Mouse (Mus musculus): ENCODE measurements at regions not wholly inside any gene's neighbourhood (a gene's known extent, or its start where the extent isn't known, plus 50 kb on each side); places are given as distances from the start of the nearest gene placed in this dataset.

DNA sequence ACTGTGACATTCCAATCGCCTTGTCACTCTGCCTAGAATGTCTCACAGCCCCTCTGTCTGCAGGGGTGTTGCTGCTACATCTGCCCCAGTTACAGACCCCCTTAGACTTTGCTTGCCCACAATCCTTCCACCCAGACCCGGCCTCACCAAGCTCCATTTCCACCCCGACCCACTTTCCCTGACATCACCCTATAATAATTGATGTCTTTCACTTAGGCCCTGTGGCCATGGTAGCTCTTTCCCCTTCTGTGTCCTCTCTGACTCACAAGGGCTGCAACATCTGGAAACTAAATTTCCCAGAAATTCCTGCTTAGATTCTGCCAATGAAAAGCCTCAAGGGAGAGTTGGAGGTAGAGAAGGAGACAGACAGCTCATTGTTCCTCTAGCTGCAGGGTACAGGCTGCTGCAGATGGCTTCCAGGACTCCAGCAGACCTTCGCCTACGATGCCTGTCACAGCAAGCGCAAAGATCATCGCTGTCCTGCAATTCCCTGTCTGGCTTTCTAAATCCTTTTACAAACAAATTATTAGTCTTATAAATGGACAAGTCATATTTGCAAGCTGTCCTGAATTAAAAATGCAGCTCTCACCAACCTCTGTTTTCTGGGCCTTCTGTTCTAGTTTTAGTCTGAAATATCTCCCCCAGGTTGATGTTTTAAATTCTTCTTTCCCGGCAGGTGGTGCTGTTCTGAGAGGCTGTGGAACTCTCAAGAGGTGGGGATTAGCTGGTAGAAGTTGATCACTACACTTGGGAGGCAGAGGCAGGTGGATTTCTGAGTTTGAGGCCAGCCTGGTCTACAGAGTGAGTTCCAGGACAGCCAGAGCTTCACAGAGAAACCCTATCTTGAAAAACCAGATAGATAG is 104.9 kb upstream of the Oxgr1 start:
- no peak for DNase-seq

DNA sequence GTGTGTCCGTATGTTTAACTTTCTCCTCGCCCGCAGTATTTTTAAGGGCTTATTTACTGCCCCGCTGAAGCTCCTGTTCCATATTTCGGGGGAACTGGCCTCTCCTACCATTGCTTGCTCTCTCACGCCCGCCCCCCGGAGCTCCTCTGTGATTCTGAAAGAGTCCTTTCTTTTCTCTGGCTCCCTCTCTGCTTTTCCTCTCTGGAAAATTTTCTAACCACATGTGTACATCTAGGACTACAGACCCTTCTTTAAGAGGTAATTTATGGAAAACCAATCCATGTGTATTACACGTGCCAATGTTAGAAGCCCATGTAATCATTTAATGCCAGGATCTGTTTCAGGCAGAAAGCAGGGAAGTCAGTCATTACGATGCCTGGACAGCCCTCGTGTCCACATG is 106.6 kb upstream of the Oxgr1 start:
- no peak for DNase-seq

DNA sequence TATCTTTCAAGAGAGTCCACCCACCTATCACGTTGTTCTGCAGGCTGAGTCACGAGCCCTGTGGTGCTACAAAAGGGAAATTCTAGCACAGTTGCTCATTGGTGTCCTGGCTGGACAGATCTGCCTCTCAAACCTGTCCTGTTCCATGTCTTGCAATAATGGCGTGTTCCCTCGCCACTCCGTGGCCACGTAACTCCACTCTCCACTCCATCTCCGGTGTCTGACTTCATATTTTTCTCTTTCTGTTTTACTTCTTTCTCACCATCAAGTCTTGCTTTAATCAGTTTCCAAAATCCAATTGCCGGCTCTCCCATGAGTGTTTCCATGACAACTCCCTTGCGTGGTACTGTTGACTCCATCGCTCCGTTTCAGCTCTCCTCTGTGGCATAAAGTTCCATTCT is 107.1 kb upstream of the Oxgr1 start:
- DNase-seq: no peak

DNA sequence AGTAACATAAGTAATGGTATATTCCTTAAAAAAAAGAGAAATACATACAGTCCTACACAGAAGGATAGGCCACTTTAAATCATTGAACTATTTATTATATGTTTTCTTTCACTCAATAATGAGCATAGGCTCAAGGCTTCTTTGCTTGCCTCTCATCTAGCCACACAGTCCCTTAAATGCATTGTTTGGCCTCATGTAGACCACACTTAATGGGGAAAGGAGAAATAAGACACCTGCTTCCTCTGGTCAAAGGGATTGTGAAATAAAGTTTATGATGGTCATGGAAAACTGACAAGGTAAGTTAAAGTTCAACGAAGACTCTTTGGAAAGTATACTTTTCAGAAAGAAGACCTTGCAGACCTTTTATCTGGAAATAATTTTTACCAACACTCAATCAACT is 108.4 kb upstream of the Oxgr1 start:
- DNase-seq: no peak

- no peak for DNase-seq
Observed at GRCm38 (mm10) chr14:120154413-120154812, 112.2 kb upstream of the Oxgr1 start.

DNA sequence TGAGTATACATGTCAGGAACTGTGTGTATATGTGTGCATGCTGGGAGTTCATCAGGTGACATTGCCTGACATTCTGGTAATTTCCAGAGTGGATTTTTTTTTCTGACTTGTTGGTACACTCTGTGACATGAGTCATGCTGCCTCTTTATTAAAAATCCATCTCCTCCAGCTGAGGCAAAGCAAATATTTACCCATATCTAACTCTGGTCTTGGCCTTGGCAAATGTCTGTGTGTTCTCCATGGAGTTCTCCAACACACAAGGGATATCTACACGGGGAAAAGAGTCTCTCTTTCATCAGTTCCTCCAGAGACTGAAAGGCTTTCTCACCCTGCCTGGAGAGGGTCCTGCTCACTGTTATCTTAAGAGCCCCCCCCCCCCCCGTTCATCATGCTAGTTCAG is 111.3 kb upstream of the Mbnl2 start:
- DNase-seq: no peak

DNA sequence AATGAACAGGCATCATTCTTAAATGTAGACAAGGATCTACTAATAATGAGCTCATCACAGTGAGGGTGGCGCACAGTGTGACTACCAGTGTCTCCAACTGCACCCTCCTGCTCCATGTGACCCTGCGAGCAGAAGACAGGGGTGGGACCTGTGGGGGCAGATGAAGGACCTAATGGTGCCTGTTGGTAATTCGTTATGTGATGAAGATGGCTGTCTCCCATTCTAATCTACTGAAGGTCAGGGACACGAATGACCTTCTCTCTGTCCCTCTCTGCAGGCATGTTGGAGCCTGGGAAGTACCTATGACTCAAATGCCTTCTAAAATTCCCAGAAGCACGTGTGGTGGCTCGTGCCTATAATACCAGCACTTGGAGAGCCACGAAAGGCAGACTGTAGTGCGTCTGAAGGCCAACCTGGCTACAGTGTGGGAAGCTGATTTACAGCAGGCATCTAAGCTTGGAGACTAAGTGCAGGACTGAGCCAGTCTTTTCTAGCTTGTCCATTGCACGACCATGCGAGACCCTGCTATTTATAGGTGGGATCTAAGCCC is 109.9 kb upstream of the Mbnl2 start:
- no peak for DNase-seq

DNA sequence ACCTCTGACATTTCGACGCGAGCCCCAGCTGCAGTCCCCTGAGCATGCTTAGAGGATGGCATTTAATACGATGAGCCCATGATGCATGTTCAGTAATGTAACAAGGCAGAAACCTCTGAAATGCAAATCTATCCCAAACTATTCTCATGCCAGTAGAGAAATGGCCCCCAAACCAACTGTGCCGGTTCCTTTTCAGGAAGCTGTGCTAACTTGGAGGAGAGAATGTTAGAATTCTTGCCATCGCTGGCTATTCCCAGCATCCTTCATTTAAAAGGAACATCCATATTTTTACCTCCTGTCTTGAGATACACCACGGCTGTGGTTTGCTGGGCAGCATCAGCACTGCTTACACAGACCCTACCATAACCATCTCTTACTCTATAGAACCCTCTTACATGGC is 104.7 kb upstream of the Mbnl2 start:
- DNase-seq: no peak

DNA sequence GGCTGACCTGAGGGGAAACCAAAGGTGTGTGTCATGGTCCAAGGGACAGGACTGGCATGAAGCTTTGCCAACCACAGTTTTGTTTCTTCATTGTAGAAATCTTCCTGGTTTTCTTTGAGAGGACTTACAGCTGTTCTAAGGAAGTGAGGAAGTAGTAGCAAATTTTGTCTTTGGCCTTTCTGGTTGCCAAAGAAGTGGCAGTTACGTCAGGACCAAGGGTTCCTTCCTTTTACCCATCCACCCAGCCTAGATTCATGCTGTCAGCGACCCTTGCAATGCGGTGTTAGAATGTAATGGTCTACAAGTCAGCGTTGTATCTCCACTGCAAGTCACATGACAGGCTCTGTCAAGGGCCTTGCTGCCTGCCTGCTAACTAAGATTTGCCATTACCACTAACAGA is 103.4 kb upstream of the Mbnl2 start:
- DNase-seq: no peak

GRCm38 (mm10) chr14:120172844-120173243 is 102.6 kb upstream of the Mbnl2 start:
- DNase-seq: no peak

GRCm38 (mm10) chr14:120174615-120175014 is 100.9 kb upstream of the Mbnl2 start:
- no peak for DNase-seq

DNA sequence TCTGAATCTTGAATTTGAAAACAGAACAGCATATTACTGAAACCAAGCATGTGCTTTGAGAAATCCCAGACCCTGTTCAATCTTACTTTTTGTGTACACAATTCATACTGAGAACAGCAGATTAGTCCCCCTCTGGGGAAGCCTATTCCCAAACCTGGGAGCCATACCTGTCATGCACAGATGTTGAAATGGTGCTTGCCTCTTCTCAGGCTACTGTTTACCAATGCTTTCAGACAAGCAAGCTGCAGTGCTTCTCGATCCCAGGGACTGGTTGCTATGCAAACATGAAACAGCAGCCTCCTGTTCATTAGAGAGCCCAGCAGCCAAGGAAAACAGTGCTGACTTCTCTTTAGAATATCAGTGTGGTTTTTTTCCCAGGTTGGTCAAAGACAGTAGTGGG is 80.3 kb upstream of the Mbnl2 start:
- DNase-seq: no peak

GRCm38 (mm10) chr14:120211741-120212140 is 63.7 kb upstream of the Mbnl2 start:
- no peak for DNase-seq

DNA sequence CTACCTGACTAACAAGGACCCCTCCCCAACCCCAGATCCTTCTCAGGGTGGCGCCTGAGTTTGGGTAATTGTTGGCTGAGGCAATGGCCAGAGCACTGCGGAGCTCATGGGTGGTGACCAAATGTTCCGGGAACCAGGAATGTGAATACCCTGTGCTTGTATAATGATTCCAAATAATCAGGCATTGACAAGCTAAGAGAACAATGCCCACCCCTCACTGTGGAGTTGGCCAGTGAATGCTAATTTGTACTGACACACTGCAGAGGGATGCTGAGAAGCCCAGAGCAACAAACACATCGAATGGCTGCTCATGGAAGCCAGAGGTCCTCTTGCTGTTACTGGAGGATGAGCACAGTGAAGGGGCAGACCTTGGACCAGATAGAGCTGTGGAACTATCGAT is 62.8 kb upstream of the Mbnl2 start:
- DNase-seq: peak; percentile 34 to 69

GRCm38 (mm10) chr14:120219224-120219623 is 56.2 kb upstream of the Mbnl2 start:
- DNase-seq: no peak

GRCm38 (mm10) chr14:120223528-120224201 is 51.8 kb upstream of the Mbnl2 start:
- DNase-seq: peak; percentile 20 to 31

DNA sequence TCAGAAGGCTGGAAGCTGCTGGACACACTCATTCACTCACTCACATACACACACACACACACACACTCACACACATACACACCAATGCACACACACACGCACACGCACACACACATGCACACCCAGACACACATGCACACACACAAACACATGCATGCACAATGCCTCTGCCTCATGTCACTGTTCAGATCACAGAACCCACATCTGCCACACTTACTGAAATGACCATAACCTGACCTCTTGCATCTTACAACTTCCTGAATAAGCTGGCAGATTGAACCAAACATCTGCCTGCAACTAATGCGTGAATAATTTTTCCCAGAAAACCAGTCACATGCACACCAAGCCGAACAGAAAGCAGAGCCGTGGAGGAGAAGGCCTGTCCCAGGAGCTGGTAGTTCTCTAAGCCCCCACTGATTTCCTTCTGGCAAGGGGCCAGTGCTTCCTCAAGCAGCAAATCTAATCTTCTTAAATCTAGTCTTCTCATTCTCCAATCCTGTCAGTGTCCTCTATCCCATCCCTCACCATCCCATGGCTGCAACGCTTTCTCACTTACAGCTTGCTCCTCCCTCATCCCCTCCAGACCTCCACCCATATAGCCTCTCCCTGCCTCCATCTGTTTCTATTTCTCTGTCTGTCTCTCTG is 51.1 kb upstream of the Mbnl2 start:
- peak; percentile 78 to 80 for DNase-seq

DNA sequence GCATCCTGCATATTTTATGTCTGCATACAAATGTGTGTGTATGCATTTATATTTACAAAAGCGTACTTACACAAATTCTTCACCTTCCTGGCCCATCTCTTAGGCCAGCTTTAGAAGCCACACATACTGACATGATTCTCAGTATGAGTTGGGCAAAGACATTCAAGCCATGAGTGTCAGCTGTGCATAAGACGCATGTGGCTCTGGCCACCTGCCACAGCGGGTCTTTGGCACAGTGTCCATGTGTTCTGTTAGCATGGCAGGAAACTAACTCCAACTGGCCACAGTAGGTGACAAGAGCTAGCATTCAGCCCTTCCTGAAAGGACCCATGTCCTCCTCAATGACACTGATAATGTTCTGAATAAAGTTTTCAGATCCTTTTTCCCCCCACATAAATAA is 49.8 kb upstream of the Mbnl2 start:
- DNase-seq: peak; percentile 98 to 99

All from cerebellum, postnatal 14 days (tissue).